Mouse (Mus musculus) MEL (cell line): Measurements from ENCODE around the gene Pgpep1l.

Experiments
- BHLHE40 ChIP-seq: IDR thresholded peaks from 2 replicates; pipeline ENCODE4 v1.6.1; 2012; ENCODE audit warnings: low read depth, mild to moderate bottlenecking, inconsistent platforms, low read length, improper control_type of control experiment, borderline replicate concordance
- CTCF ChIP-seq, 3 experiments: IDR thresholded peaks in 2 of 3; conservative IDR thresholded peaks in 1 of 3; 2 replicates each; pipeline ENCODE4 v1.5.1; 2011 to 2012; ENCODE audit warnings: low read length in 3 of 3, low read depth in 2 of 3, mild to moderate bottlenecking in 2 of 3, improper control_type of control experiment in 1 of 3, inconsistent platforms in 1 of 3, mixed read lengths in 1 of 3, moderate library complexity in 1 of 3; ENCODE audit not compliant: control insufficient read depth in 1 of 3, insufficient read depth in 1 of 3, poor library complexity in 1 of 3, severe bottlenecking in 1 of 3
- E2F4 ChIP-seq: IDR thresholded peaks from 2 replicates; pipeline ENCODE4 v1.6.1; 2011; ENCODE audit warnings: low read depth, low read length, improper control_type of control experiment, borderline replicate concordance
- ETS1 ChIP-seq: IDR thresholded peaks from 2 replicates; pipeline ENCODE4 v1.6.1; 2012; ENCODE audit warnings: low read depth, mild to moderate bottlenecking, inconsistent platforms, low read length, improper control_type of control experiment, moderate library complexity
- HCFC1 ChIP-seq: IDR thresholded peaks from 2 replicates; pipeline ENCODE4 v1.6.1; 2012; ENCODE audit warnings: low read depth, mild to moderate bottlenecking, inconsistent platforms, low read length, improper control_type of control experiment, moderate library complexity
- JUND ChIP-seq: IDR thresholded peaks from 2 replicates; pipeline ENCODE4 v1.6.1; 2011; ENCODE audit warnings: low read depth, mild to moderate bottlenecking, improper control_type of control experiment, low read length
- MAX ChIP-seq: IDR thresholded peaks from 2 replicates; pipeline ENCODE4 v1.6.1; 2011; ENCODE audit warnings: low read length, improper control_type of control experiment
- MYC ChIP-seq: IDR thresholded peaks from 2 replicates; pipeline ENCODE4 v1.6.1; 2011; ENCODE audit warnings: low read depth, mild to moderate bottlenecking, low read length, improper control_type of control experiment, moderate library complexity
- POLR2A ChIP-seq, 2 experiments: IDR thresholded peaks; 2 replicates each; pipeline ENCODE4 v1.6.1; 2011 to 2012; ENCODE audit warnings: low read length in 2 of 2, mild to moderate bottlenecking in 2 of 2, control low read depth in 1 of 2, improper control_type of control experiment in 1 of 2, low read depth in 1 of 2, moderate library complexity in 1 of 2; ENCODE audit not compliant: control insufficient read depth in 1 of 2, insufficient read depth in 1 of 2, poor library complexity in 1 of 2
- RAD21 ChIP-seq: IDR thresholded peaks from 2 replicates; pipeline ENCODE4 v1.6.1; 2011; ENCODE audit warnings: mild to moderate bottlenecking, low read depth, low read length, improper control_type of control experiment
- TAL1 ChIP-seq: IDR thresholded peaks from 2 replicates; pipeline ENCODE4 v1.6.1; 2012; ENCODE audit warnings: mild to moderate bottlenecking, inconsistent platforms, low read length, moderate library complexity, mixed read lengths
- ZMIZ1 ChIP-seq: IDR thresholded peaks from 2 replicates; pipeline ENCODE4 v1.6.1; 2012; ENCODE audit warnings: low read depth, mild to moderate bottlenecking, inconsistent platforms, low read length, improper control_type of control experiment, moderate library complexity
- ZNF384 ChIP-seq: IDR thresholded peaks from 2 replicates; pipeline ENCODE4 v1.6.1; 2012; ENCODE audit warnings: low read depth, mild to moderate bottlenecking, inconsistent platforms, low read length, improper control_type of control experiment

GRCm38 (mm10) chr7:68264531-68264930, 498 bp upstream of the Pgpep1l start:
- TF ChIP-seq CTCF (IDR thresholded peaks at IDR 0.05 in 2 of 3, conservative IDR thresholded peaks at IDR 0.05 in 1 of 3; ENCODE audit: control insufficient read depth in 1 of 3, insufficient read depth in 1 of 3, low read depth in 2 of 3, low read length in 3 of 3, poor library complexity in 1 of 3, severe bottlenecking in 1 of 3) (no peak), POLR2A (IDR thresholded peaks at IDR 0.05; ENCODE audit: control insufficient read depth in 1 of 2, insufficient read depth in 1 of 2, low read depth in 1 of 2, low read length in 2 of 2, poor library complexity in 1 of 2) (no peak), MYC (no peak), ZMIZ1 (no peak), E2F4 (no peak), HCFC1 (no peak), ZNF384 (no peak), RAD21 (no peak), ETS1 (no peak), TAL1 (no peak), JUND (no peak), BHLHE40 (no peak), MAX (no peak)
